Mouse (Mus musculus) cerebellum, adult 11 months (tissue): ENCODE data around the gene Vax2.

ENCODE experiments used
- DNase-seq: peaks from one replicate; pipeline ENCODE4 v3.0.0; 2022

The Vax2 gene

GRCm38 (mm10) chr6:83768485-83768884, 57.4 kb downstream of the Vax2 start:
- no peak for DNase-seq

DNA sequence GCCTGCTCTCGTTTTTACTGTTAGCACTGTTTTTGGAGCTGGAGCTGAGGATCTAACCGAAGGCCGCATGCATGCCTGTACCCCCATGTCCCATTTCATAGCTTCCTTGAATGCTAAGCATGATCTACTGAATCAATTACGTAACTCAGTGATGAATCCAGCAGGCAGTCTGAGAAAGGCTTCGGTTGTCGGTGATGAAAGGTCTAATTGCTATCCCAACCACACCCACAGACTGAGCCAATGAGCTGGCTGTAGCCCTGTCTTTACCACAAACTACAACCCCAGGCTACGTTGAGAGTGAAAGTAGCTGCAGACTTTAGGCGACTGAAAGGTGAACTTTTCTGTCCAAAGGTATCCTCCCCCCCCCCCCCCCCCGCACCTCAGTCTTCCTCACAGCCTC, 63.1 kb downstream of the Vax2 start:
- DNase-seq, result no peak

DNA sequence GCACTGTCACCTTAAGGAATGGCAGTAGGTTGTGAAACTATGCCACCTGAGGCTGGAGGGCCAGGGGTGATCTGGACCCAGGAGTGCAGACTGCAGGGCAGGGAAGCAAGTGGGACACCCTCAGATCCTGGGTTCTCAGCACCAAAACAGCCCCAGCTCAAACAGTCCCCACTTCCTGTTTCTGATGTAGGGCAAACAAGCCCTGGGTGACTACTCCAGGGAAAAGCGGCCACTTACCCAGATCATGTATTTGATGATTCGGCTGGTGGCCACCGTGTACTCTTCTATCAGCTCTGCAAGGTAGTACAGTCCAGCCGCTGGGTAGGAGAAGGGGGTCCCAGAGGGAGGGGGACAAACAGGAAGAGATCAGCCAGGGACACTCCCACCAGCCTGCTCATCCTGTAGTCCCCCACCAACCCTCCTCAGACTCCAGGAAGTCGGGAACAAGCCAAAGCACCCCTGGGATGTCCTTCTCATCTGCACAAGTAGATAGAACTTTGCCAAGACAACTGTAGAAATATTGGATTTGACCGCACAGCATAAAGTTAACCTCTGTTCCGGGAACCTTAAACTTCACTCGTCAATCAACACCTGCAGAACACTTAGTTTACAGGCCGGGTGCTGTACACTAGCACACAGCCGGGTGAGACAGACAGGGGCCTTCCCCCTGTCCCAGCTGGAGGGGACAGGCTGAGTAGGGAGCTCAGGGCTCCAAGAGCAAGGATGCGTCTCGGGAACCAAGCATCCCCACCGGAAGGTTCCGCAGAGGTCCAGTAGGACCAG, 63.9 kb downstream of the Vax2 start:
- DNase-seq, result no peak

DNA sequence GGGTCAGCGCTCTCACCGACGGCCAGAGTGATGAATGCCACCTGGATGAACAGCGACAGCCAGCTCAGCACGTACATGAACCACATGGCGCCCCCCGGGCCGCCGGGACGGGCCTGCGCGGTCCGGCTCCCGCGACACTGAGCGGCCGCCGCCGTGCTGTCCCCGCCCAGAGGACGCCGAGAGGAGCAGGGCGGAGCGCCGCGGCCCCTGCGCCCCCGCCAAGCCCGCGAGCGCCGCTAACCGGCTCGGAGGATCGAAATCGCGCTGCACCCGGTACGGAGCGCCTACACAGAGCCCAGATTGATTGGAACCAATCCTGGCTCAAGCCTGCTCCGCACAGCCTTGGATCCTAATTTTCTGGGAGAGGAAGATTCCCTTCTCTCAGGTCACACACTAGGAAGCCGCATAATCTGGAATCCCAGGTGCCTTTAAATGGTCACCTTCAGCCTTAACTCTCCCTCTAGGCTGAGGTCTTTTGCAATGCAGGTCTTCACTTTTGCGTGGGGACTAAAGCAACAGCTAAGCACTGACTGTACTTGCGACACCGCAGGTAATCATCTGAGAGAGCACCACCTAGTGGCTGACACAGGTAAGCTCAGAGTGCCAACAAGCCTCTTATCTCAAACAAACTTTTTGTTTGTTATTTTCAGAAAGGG, 64.7 kb downstream of the Vax2 start, which contains the start of gene Tex261:
Gene Tex261 (minus strand): TSS at position 176 of the 656 bp plus-strand sequence.
- DNase-seq, result peak; percentile 88

DNA sequence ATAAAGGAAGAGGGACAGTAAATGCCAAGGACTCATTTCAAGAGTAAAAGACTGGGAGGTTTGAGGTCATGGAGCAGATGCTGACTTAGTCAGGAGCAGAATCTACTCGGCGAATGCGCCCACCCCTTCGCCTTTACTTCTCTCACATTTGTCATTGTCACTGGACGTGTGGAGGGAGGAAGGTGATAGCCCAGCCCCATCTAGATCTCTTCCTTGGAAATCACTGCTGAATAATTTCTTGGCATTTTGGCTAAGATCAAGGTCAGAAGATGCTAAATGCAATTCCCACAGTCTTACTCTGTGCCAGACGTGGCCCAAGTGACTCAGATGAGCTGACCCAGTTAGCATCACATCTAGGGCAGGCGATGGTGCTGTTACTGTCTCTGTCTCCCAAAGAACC, 67.2 kb downstream of the Vax2 start:
- DNase-seq, result no peak

DNA sequence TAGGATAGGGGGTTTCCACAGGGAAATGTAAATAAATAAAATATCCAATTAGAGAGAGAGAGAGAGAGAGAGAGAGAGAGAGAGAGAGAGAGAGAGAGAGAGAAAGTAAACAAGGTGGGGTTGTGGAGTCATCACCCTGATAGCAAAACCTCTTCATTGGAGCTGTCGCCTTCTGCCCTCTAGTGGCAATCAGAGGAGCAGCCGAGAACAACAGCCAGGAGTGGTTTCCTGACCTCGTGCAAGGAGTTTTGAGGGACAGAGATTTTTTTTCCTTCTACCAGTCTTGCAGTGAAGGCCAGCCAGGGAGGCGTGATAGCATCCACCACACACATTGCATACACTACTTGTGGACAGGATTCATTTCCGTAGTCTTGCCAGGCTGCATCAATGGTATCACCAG, 68.0 kb downstream of the Vax2 start:
- DNase-seq, result peak; percentile 28

DNA sequence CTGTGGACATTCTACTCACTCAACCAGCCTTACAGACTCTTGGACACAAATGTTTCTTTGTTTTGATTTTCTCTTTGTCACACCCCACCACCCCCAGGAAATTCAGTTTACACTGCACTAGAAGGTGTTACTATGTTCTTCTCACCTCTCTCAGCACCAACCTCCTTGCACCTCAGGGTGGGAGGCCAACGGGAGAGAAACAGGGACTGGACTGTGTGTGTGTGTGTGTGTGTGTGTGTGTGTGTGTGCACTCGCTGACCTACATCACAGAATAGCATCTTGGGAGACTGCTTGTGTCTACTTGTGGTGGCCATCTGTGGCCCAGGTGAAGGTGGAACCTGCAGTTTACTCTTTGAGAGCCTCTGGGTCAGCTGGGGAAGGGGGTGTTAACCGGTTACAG, 75.4 kb downstream of the Vax2 start:
- DNase-seq, result no peak
